Mouse (Mus musculus) myocyte (in vitro differentiated cells): ENCODE measurements at regions not wholly inside any gene's neighbourhood (a gene's known extent, or its start where the extent isn't known, plus 50 kb on each side); places are given as distances from the start of the nearest gene placed in this dataset.

Experiments used
- H3K27me3 ChIP-seq: one replicate; pipeline ENCODE4 v1.6.1; 2011; ENCODE audit not compliant: control insufficient read depth, insufficient read depth, insufficient read length
- H3K36me3 ChIP-seq: one replicate; pipeline ENCODE4 v1.6.1; 2011; ENCODE audit not compliant: control insufficient read depth, insufficient read depth
- H3K4me2 ChIP-seq: one replicate; pipeline ENCODE4 v1.6.1; 2011; ENCODE audit warnings: low read depth, control low read depth
- H3K4me3 ChIP-seq: one replicate; pipeline ENCODE4 v1.5.1; 2011; ENCODE audit warnings: mild to moderate bottlenecking, control low read depth, moderate library complexity
- H3K79me2 ChIP-seq: one replicate; pipeline ENCODE4 v1.6.1; 2011; ENCODE audit not compliant: control insufficient read depth, insufficient read depth
- H3ac ChIP-seq: one replicate; pipeline ENCODE4 v1.6.1; 2011; ENCODE audit not compliant: control insufficient read depth, insufficient read length
- CEBPB ChIP-seq: IDR thresholded peaks from 2 replicates; pipeline ENCODE4 v1.6.1; 2011; ENCODE audit warnings: mild to moderate bottlenecking, moderate library complexity; ENCODE audit not compliant: poor library complexity, insufficient read depth, severe bottlenecking
- E2F4 ChIP-seq: IDR thresholded peaks from one replicate; pipeline ENCODE4 v1.6.1; 2011; ENCODE audit warnings: mild to moderate bottlenecking, control low read depth, moderate library complexity; ENCODE audit not compliant: insufficient read depth
- MAX ChIP-seq: IDR thresholded peaks from one replicate; pipeline ENCODE4 v1.6.1; 2011; ENCODE audit warnings: low read depth, mild to moderate bottlenecking, control low read depth
- MYOD1 ChIP-seq, 3 experiments: IDR thresholded peaks; one replicate each; pipeline ENCODE4 v1.6.1; 2011; ENCODE audit warnings: control low read depth in 2 of 3, low read depth in 2 of 3, mild to moderate bottlenecking in 2 of 3, moderate library complexity in 1 of 3; ENCODE audit not compliant: insufficient read length in 2 of 3, control insufficient read depth in 1 of 3
- MYOG ChIP-seq, 3 experiments: IDR thresholded peaks; one replicate each; pipeline ENCODE4 v1.6.1; 2011; ENCODE audit warnings: control low read depth in 2 of 3, low read depth in 2 of 3, mild to moderate bottlenecking in 2 of 3; ENCODE audit not compliant: insufficient read length in 2 of 3, control insufficient read depth in 1 of 3, insufficient read depth in 1 of 3
- POLR2A ChIP-seq: IDR thresholded peaks from one replicate; pipeline ENCODE4 v1.6.1; 2011; ENCODE audit warnings: low read depth, mild to moderate bottlenecking, control low read depth, moderate library complexity; ENCODE audit not compliant: insufficient read length
- POLR2AphosphoS2 ChIP-seq: IDR thresholded peaks from one replicate; pipeline ENCODE4 v1.6.1; 2011; ENCODE audit warnings: low read depth, control low read depth; ENCODE audit not compliant: insufficient read length
- REST ChIP-seq: IDR thresholded peaks from one replicate; pipeline ENCODE4 v1.6.1; 2011; ENCODE audit warnings: mild to moderate bottlenecking, control low read depth, moderate library complexity; ENCODE audit not compliant: insufficient read depth, insufficient read length
- SRF ChIP-seq: IDR thresholded peaks from one replicate; pipeline ENCODE4 v1.6.1; 2011; ENCODE audit warnings: low read depth; ENCODE audit not compliant: control insufficient read depth, insufficient read length
- TCF12 ChIP-seq: IDR thresholded peaks from one replicate; pipeline ENCODE4 v1.6.1; 2011; ENCODE audit warnings: mild to moderate bottlenecking, control low read depth; ENCODE audit not compliant: poor library complexity, insufficient read depth, severe bottlenecking
- TCF3 ChIP-seq: IDR thresholded peaks from one replicate; pipeline ENCODE4 v1.6.1; 2011; ENCODE audit warnings: low read depth, control low read depth; ENCODE audit not compliant: insufficient read length
- USF1 ChIP-seq: IDR thresholded peaks from one replicate; pipeline ENCODE4 v1.6.1; 2011; ENCODE audit warnings: low read depth, mild to moderate bottlenecking, control low read depth, moderate library complexity

DNA sequence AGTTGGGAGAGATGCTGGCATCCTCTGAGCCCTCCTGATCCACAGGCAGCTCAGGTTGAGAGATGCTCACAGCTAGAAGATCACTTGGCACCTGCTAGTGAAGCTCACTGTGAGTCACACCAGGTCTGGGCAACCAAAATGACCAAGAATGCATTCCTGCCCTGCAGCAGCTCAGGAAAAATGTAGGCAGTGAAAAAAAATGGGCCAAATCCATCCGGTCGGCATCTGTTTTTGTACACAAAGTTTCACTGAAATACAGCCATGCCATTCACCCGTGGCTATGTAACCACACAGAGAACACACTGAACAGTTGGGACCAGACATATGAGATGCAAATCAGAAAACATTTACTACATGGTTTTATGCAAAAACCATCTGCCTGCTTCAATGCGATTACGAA lies 135.1 kb downstream of the Tomm20 start:
- TF ChIP-seq MYOD1 (IDR thresholded peaks at IDR 0.05; ENCODE audit: control insufficient read depth in 1 of 3, insufficient read length in 2 of 3, low read depth in 2 of 3), result peak in 2 of 3 experiments; percentile 46 to 61
- TF ChIP-seq MYOG (IDR thresholded peaks at IDR 0.05; ENCODE audit: control insufficient read depth in 1 of 3, insufficient read depth in 1 of 3, insufficient read length in 2 of 3, low read depth in 2 of 3), result no peak
- Histone ChIP-seq H3K4me2 (no peak overlapping the region), H3K4me3 (no peak overlapping the region), H3K79me2 (no peaks in the 10 kb centered on the region), H3K27me3 (no peaks in the 10 kb centered on the region), H3ac (no peak overlapping the region), H3K36me3 (no peaks in the 10 kb centered on the region)

DNA sequence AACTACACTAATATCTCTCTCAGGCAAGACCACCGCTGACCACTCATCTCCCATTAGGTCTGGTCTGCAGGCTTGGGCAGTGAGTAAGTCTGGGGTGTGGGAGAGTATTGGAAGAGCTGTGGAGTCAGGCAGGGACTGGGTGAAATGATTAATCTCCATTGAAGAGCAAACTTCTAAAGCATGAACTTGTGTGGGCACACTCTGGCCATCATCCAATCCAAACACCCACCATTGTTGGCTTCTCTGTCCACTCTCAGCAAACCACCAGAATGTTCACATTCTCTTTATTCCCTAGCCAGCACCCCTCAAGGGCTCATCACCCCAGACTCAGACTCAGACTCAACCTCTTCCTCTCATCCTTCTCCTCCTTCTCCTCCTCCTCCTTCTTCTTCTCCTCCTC lies 136.3 kb downstream of the Tomm20 start:
- no peak overlapping the region for H3K4me3 ChIP-seq
- no peak for TF ChIP-seq USF1
- no peak for TF ChIP-seq E2F4
- no peak for TF ChIP-seq MYOD1 (IDR thresholded peaks at IDR 0.05; ENCODE audit: control insufficient read depth in 1 of 3, insufficient read length in 2 of 3, low read depth in 2 of 3)
- TF ChIP-seq POLR2AphosphoS2, result no peak
- no peak for TF ChIP-seq SRF
- TF ChIP-seq MYOG (IDR thresholded peaks at IDR 0.05; ENCODE audit: control insufficient read depth in 1 of 3, insufficient read depth in 1 of 3, insufficient read length in 2 of 3, low read depth in 2 of 3), result no peak
- no peak for TF ChIP-seq TCF12
- no peak for TF ChIP-seq POLR2A
- no peak for TF ChIP-seq CEBPB

DNA sequence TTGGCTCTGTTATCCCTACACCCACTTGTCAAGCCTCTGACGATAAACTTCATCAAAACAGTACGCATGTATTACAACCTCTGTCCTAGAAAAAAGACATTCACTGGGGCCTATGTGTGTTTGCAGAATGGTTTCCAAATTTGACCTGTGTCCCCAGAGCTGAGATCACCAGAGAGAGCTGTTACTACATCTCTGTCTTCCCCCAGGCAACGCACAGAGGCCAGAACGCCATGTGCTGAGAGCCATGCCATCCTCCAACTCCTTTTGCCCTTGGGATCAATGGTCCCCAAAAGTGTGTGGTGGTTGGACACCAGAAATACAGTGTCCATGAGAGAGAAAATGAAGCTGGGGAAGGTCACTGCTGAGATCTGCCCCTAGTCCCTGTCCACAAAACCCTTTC lies 137.1 kb downstream of the Tomm20 start:
- no peak overlapping the region for H3K4me3 ChIP-seq
- no peaks in the 10 kb centered on the region for H3K36me3 ChIP-seq
- no peaks in the 10 kb centered on the region for H3K79me2 ChIP-seq
- no peak overlapping the region for H3ac ChIP-seq
- H3K4me2 ChIP-seq, result no peak overlapping the region
- no peaks in the 10 kb centered on the region for H3K27me3 ChIP-seq
- TF ChIP-seq MYOG (IDR thresholded peaks at IDR 0.05; ENCODE audit: control insufficient read depth in 1 of 3, insufficient read depth in 1 of 3, insufficient read length in 2 of 3, low read depth in 2 of 3), result no peak
- no peak for TF ChIP-seq POLR2AphosphoS2
- TF ChIP-seq TCF3, result no peak
- no peak for TF ChIP-seq USF1
- no peak for TF ChIP-seq SRF
- no peak for TF ChIP-seq E2F4
- no peak for TF ChIP-seq TCF12
- no peak for TF ChIP-seq REST
- no peak for TF ChIP-seq MAX
- TF ChIP-seq MYOD1 (IDR thresholded peaks at IDR 0.05; ENCODE audit: control insufficient read depth in 1 of 3, insufficient read length in 2 of 3, low read depth in 2 of 3), result no peak
- TF ChIP-seq CEBPB, result no peak
- TF ChIP-seq POLR2A, result no peak

More for the DNA sequence above, 136.3 kb downstream of the Tomm20 start:
- Histone ChIP-seq H3K79me2 (no peaks in the 10 kb centered on the region), H3ac (no peak overlapping the region), H3K36me3 (no peaks in the 10 kb centered on the region), H3K4me2 (no peak overlapping the region), H3K27me3 (no peaks in the 10 kb centered on the region)

DNA sequence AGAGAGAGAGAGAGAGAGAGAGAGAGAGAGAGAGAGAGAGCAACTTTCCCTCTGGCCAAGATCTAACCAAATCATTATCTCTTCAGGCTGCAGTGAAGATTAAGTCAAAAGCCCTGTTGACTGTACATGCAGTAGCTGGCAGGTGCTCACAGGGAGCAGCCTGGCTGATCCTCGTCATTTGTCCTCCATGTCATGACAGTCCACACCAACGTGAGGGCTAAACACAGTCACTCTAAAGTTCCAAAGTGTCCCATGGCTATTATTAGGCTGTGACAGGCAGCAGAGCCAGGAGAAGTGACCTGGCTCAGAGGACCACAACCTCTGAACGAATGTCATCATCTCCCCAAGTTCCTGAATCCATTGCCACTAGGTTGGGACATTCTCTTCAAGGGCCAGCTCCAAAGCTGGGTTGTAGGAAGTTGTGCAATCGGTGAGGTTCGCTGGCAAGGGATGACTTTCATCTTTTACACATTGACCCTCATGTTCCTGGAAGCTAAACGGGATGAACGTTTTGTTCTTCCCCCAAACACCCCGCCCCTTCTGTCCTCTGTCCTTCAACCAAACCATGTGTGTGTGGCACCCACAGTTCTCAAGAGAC lies 138.4 kb downstream of the Tomm20 start:
- H3K27me3 ChIP-seq, result no peaks in the 10 kb centered on the region
- no peaks in the 10 kb centered on the region for H3K79me2 ChIP-seq
- H3ac ChIP-seq, result no peak overlapping the region
- H3K4me3 ChIP-seq, result no peak overlapping the region
- H3K4me2 ChIP-seq, result no peak overlapping the region
- TF ChIP-seq TCF3 (no peak), CEBPB (0 out of 2 replicates have a peak, but pooled peaks have one; percentile 4)
- no peaks in the 10 kb centered on the region for H3K36me3 ChIP-seq

DNA sequence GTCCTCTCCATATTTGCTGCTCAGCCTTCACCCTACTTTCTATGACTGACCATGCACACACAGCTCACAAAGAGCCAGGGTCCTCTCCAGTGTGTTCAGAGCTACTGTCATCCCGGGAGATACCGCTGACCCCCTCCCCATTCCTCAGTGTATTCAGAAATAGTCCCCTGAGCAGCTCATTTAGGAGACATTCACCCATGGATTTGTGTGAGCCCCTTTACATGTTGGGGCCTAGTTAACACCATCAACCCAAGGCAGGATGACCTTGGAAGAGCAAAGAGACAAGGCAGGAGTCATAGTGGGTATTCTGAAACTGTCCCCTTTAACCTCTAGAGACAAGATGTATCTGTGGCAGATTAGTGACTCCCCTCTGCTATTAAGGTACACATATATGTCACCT lies 139.1 kb downstream of the Tomm20 start:
- H3K4me2 ChIP-seq, result no peak overlapping the region
- no peak overlapping the region for H3K4me3 ChIP-seq
- no peak overlapping the region for H3ac ChIP-seq
- H3K36me3 ChIP-seq, result no peaks in the 10 kb centered on the region
- no peaks in the 10 kb centered on the region for H3K79me2 ChIP-seq
- TF ChIP-seq USF1 (no peak), POLR2A (no peak), E2F4 (no peak), SRF (no peak), REST (no peak), MAX (no peak), CEBPB (no peak), TCF12 (no peak), POLR2AphosphoS2 (no peak), TCF3 (no peak), MYOD1 (IDR thresholded peaks at IDR 0.05; ENCODE audit: control insufficient read depth in 1 of 3, insufficient read length in 2 of 3, low read depth in 2 of 3) (no peak), MYOG (IDR thresholded peaks at IDR 0.05; ENCODE audit: control insufficient read depth in 1 of 3, insufficient read depth in 1 of 3, insufficient read length in 2 of 3, low read depth in 2 of 3) (no peak)
- H3K27me3 ChIP-seq, result no peaks in the 10 kb centered on the region
